Mouse (Mus musculus) forebrain, embryonic 15.5 days (tissue): ENCODE measurements around the gene Ficd. TPM values are rescaled to one million over a fixed set of nuclear protein-coding genes. Genes with fewer than 3 reads are reported as not detected.

Experiments
- ATAC-seq: fragments of 200-750 bp; cut with Nextera tagmentation; replicated peaks from 2 replicates; pipeline ENCODE4 v1.8.0; 2017; ENCODE audit warnings: mild to moderate bottlenecking, moderate TSS enrichment, moderate library complexity
- H3K27ac ChIP-seq: fragments of 300-500 bp; sonication (generic); replicated peaks from 2 replicates; pipeline ENCODE4 v1.5.1; 2015; ENCODE audit warnings: mild to moderate bottlenecking, inconsistent platforms
- H3K27me3 ChIP-seq: fragments of 300-500 bp; sonication (generic); 2 replicates; pipeline ENCODE4 v1.6.1; 2015; ENCODE audit warnings: inconsistent platforms
- H3K36me3 ChIP-seq: fragments of 300-500 bp; sonication (generic); 2 replicates; pipeline ENCODE4 v1.6.1; 2015; ENCODE audit warnings: mild to moderate bottlenecking, inconsistent platforms
- H3K4me1 ChIP-seq: fragments of 300-500 bp; sonication (generic); 2 replicates; pipeline ENCODE4 v1.6.1; 2015; ENCODE audit warnings: inconsistent platforms
- H3K4me2 ChIP-seq: fragments of 300-500 bp; sonication (generic); replicated peaks from 2 replicates; pipeline ENCODE4 v1.6.1; 2015; ENCODE audit warnings: mild to moderate bottlenecking, inconsistent platforms
- H3K4me3 ChIP-seq: fragments of 300-500 bp; sonication (generic); 2 replicates; pipeline ENCODE4 v1.5.1; 2015; ENCODE audit warnings: mild to moderate bottlenecking, inconsistent platforms
- H3K9ac ChIP-seq: fragments of 300-500 bp; sonication (generic); replicated peaks from 2 replicates; pipeline ENCODE4 v1.6.1; 2015; ENCODE audit warnings: mild to moderate bottlenecking, inconsistent platforms
- H3K9me3 ChIP-seq: fragments of 300-500 bp; sonication (generic); 2 replicates; pipeline ENCODE4 v1.6.1; 2016; ENCODE audit warnings: inconsistent platforms
- WGBS: fragments of 180-500 bp; shearing (Covaris S2); methylation state at CpG from one replicate; pipeline ENCODE4 v1.1.7; 2015; ENCODE audit warnings: mixed read lengths; 5-methylcytosine and 5-hydroxymethylcytosine counted together
- polyA plus RNA-seq: library from polyadenylated mRNA; unstranded; fragments of >200 nt; fragmentation: Nextera tagmentation; extraction: Ambion mirVana; gene quantifications from 2 replicates; pipeline ENCODE4 v1.2.1, GENCODE M21; 2015

Gene Ficd
- polyA plus RNA-seq, 1 experiment from 2014 or later: 9.0 TPM

DNA sequence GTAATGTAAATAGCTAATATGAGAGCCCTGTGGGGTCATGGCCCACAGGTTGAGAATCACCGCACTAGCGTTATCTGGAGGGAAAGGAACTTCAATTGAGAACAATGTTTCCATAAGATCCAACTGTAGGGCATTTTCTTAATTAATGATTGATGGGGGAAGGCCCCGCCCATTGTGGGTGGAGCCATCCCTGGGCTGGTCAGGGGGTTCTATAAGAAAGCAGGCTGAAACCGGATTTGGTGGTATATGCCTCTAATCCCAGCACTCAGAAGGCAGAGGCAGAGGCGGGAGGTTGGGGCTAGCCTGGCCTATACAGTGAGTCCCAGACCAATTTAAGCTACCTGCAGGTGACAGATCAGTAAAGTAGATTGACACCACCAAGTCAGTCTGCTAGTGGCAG lies 1.2 kb upstream of the Ficd start:
- Histone ChIP-seq H3K36me3 (peaks cover 15% of the 10 kb centered on the region), H3K9me3 (no peaks in the 10 kb centered on the region), H3K4me2 (no peak overlapping the region), H3K27ac (no peak overlapping the region), H3K4me3 (no peak overlapping the region), H3K9ac (no peak overlapping the region), H3K4me1 (peaks cover 25% of the 10 kb centered on the region), H3K27me3 (no peaks in the 10 kb centered on the region)
- WGBS: 64% methylated on average over 5 of the region's 5 CpGs
- no peak for ATAC-seq

DNA sequence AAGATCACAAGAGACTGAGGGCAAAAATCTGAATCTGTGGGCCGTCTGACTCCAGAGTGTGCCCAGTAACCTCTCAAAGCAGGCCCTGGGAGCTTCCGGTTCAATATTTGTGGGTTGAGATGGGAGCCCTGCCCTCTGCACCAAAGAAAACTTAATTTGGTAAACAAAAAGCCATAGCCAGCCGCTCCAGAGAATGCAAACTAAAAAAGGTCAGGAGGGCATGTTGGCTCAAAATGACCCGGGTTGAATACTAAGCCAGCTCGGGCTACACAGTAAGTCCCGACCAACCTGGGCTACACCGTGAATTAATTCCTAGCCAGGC lies 619 bp upstream of the Ficd start:
- peaks cover 25% of the 10 kb centered on the region for H3K4me1 ChIP-seq
- H3K9me3 ChIP-seq: no peaks in the 10 kb centered on the region
- peaks cover 21% of the 10 kb centered on the region for H3K36me3 ChIP-seq
- H3K27ac ChIP-seq: peak overlapping the region; percentile 99
- ATAC-seq: peak; percentile 42; the same call in 1 of the 2 replicates
- no peaks in the 10 kb centered on the region for H3K27me3 ChIP-seq
- 35% methylated on average over 7 of the region's 7 CpGs for WGBS
- peak overlapping the region; percentile 87 for H3K4me3 ChIP-seq
- peak overlapping the region; percentile 65 for H3K9ac ChIP-seq
- H3K4me2 ChIP-seq: peak overlapping the region; percentile 83

DNA sequence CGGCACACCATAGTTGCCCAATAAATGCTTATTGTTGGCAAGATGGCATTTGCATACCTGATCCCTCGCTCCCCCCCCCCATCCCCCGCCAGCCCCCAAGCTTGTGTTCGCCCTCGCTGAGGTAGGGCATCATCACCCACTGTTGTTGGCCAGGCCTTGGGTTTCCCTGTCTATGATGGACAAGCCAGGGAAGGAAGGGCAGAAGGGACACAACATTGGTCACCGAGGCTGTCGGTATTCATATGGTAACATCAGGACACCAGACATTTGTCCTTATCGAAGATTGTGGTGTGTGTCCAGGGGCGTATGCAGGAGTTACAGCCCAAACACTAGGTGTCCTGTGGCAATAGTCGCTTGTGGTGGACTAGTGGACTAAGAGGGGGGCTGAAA lies 505 bp downstream of the Ficd start:
- peak overlapping the region; percentile 99 for H3K27ac ChIP-seq
- no peak; the same call in none of the 2 replicates for ATAC-seq
- H3K36me3 ChIP-seq: peaks cover 30% of the 10 kb centered on the region
- H3K4me1 ChIP-seq: peaks cover 23% of the 10 kb centered on the region
- peak overlapping the region; percentile 65 for H3K9ac ChIP-seq
- no peaks in the 10 kb centered on the region for H3K27me3 ChIP-seq
- peak overlapping the region; percentile 87 for H3K4me3 ChIP-seq
- 7% methylated on average over 9 of the region's 10 CpGs for WGBS
- H3K9me3 ChIP-seq: no peaks in the 10 kb centered on the region
- H3K4me2 ChIP-seq: peak overlapping the region; percentile 83

DNA sequence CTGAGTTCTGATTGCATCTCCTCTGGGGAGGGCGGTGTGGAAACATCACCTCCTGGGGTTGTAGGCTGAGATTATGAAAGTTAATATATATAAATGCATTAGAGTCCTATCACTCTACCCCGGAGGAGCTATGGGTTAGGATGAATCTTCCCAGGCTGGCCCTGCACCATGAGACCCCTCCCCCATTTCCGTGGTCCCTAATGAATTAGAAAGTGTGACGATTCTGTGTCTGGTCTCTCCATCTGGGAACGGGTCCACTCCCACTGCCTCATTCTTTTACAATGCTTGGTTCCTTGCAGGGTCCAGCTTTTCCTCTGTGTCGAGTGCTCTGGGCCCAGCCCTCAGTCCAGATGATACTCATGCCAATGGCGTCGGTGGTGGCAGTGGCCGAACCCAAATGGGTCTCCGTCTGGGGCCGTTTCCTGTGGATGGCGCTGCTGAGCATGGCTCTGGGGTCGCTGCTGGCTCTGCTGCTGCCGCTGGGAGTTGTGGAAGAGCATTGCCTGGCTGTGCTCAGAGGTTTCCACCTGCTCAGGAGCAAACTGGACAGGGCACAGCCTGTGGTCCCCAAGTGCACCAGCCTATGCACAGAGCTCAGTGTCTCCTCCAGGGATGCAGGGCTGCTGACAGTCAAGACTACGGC lies 1.0 kb downstream of the Ficd start:
- H3K4me1 ChIP-seq: peaks cover 23% of the 10 kb centered on the region
- no peak for ATAC-seq
- H3K27ac ChIP-seq: peak overlapping the region; percentile 99; the same call in 1 of the 2 replicates
- WGBS: 44% methylated on average over 15 of the region's 15 CpGs
- peak overlapping the region; percentile 87 for H3K4me3 ChIP-seq
- peak overlapping the region; percentile 83 for H3K4me2 ChIP-seq
- H3K9ac ChIP-seq: peak overlapping the region; percentile 65
- no peaks in the 10 kb centered on the region for H3K27me3 ChIP-seq
- no peaks in the 10 kb centered on the region for H3K9me3 ChIP-seq
- H3K36me3 ChIP-seq: peaks cover 35% of the 10 kb centered on the region

DNA sequence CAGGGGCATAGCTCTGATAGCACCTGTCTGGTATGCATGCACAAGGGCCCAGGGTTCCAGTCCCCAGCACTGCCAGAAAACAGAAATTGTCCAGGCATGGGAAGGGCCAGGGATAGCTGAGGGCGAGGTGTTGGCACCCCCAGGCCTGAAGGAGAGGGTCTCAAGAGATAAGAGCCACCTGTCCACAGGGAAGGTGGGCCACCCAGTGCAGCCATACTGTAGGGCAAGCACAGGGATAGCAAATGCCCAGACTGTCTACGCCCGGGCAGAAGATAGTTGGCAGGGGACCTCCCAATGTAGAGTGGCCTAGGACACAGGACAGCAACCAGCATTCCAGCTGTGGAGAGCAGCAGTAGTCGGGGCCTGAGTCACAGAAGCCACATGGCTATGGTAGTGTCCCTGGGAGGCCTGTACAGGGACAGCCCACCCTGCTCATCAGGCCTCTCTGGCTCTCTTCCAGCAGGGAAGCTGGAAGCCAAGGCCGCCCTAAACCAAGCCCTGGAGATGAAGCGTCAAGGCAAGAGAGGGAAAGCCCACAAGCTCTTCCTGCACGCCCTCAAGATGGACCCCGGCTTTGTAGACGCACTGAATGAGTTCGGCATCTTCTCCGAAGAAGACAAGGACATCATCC lies 2.1 kb downstream of the Ficd start:
- no peaks in the 10 kb centered on the region for H3K27me3 ChIP-seq
- peaks cover 46% of the 10 kb centered on the region for H3K36me3 ChIP-seq

DNA sequence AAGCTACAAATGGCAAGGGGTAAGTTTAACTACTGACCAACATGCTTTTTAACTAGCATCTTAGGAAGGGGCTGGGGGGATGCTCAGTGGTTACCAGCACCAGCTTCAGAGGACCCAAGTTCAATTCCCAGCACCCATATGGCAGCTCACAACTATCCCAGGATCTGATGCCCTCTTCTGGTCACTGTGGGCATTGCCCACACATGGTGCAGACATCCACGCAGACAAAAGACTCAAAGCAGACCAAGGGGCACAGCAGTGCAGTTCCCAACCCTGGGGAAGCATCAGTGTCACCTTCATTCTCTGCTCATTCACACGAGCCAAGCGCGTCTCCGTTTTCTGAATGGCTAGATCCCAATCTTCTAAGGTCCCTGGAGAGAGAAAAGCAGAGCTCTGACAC lies 12.0 kb downstream of the Ficd start:
- Histone ChIP-seq H3K27ac (no peak overlapping the region), H3K9me3 (no peaks in the 10 kb centered on the region), H3K9ac (no peak overlapping the region), H3K4me3 (no peak overlapping the region), H3K4me1 (no peaks in the 10 kb centered on the region), H3K36me3 (peaks cover 98% of the 10 kb centered on the region), H3K4me2 (no peak overlapping the region), H3K27me3 (no peaks in the 10 kb centered on the region)
- ATAC-seq: no peak
- 99% methylated on average over 5 of the region's 5 CpGs for WGBS

More for the DNA sequence above, 2.1 kb downstream of the Ficd start:
- no peak overlapping the region for H3K9ac ChIP-seq
- H3K9me3 ChIP-seq: no peaks in the 10 kb centered on the region
- no peak overlapping the region for H3K27ac ChIP-seq
- WGBS: 91% methylated on average over 11 of the region's 11 CpGs
- H3K4me1 ChIP-seq: peaks cover 23% of the 10 kb centered on the region
- no peak overlapping the region for H3K4me3 ChIP-seq
- no peak for ATAC-seq
- H3K4me2 ChIP-seq: no peak overlapping the region

DNA sequence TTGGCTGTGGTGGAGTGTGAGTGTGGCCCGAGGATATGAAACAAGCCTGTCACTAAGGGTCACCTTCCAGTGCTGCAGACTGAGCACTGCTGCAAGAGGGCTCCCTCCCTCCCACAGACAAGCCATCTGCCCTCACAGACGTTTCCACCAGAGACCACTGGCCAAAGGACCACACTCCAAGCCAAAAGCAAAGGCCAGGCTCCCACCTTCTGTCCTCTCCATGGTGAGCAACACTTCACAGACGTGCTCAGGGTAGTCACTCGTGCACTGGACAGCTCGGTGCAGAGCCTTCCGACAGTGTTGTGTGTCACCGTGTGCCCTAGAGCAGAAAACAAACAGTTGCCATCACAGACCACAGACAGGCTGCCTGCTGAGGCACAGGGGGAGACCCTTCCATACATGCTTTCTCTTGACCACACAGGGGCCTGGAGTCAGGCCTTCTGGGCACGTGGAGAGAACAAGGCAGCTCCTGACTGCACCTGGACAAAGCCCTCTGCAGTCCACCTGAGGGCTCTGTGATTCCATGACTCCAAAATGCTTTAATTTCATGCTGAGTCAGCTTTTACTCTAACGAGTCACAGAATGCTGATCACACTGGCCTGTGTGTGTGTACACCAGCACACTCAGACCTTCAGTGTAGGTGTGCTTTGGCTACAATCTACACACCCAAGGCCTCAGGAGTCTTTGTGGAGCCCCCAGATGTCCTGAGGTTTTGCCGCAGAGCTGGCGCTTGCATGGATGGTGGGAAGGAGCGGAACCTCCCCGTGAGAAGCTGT lies 13.1 kb downstream of the Ficd start:
- 93% methylated on average over 13 of the region's 13 CpGs for WGBS
- H3K27me3 ChIP-seq: no peaks in the 10 kb centered on the region

DNA sequence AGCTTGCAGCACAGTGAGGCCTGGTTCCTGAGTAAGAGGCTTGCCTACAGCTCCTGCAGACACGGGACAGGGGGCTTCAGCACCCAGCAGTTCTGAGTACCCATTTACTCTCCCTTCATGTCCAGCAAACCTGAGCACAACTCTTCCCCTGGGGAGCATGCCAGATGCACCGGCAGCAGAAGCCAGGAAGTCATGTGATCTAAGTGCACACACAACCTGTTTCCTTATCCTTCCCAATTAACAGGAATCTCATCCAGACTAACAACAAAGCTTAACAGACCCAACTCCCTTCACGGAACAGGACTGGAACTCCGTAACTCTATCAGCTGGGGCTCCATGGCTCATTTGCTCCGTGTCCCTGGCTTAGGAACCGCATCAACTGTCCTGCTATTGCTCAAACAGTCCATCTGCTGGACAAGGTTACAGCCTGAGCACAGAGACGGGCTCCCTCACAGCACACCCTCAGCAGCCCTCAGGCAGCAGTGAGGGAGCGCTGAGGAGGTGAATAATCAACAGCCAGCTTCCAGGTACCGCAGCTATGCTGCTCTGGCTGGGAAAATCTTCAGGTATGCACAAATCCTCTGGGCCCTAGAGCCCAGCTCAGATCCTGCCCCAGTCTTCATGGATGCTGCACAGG lies 16.0 kb downstream of the Ficd start:
- Histone ChIP-seq H3K4me2 (no peak overlapping the region), H3K9me3 (no peaks in the 10 kb centered on the region), H3K9ac (no peak overlapping the region), H3K27me3 (no peaks in the 10 kb centered on the region), H3K36me3 (peaks cover 96% of the 10 kb centered on the region), H3K27ac (no peak overlapping the region), H3K4me1 (no peaks in the 10 kb centered on the region), H3K4me3 (no peak overlapping the region)
- 90% methylated on average over 9 of the region's 9 CpGs for WGBS
- no peak for ATAC-seq

More for the DNA sequence above, 13.1 kb downstream of the Ficd start:
- Histone ChIP-seq H3K4me2 (no peak overlapping the region), H3K36me3 (peaks cover 98% of the 10 kb centered on the region), H3K9ac (no peak overlapping the region), H3K27ac (no peak overlapping the region), H3K4me1 (no peaks in the 10 kb centered on the region), H3K4me3 (no peak overlapping the region), H3K9me3 (no peaks in the 10 kb centered on the region)
- ATAC-seq: no peak

DNA sequence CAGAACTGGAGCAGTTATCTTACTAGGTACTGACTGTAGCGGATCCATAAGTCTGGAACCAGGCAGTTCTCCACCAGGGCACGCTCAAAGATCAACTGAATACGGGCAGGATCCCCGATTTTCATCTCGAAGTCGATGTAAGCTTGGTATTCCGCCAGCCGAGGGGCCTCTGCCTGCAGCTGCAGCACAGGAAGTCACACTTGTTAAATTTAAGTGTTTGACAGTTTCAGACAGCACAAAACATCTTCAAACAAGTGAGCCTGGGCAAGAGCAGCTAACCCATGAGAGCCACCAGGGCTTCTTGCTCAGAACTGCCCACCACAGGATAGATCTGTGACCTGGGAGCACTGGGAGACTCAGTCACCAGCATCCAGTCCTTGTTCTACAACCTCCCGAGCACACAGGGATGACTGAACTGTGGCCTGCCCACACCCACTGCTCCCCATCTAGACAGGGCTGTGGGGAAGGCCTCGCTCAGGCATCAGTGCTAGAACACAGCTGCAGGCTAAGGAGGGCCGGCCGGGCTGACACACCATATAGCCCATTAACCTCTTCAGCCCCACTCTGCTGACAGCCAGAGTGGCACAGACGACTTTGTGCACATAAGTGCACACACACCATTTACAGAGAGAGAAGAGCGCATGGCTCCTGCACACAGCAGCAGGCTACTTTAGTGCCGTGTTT lies 19.9 kb downstream of the Ficd start:
- H3K27ac ChIP-seq: no peak overlapping the region
- no peak overlapping the region for H3K9ac ChIP-seq
- no peaks in the 10 kb centered on the region for H3K9me3 ChIP-seq
- no peak overlapping the region for H3K4me3 ChIP-seq
- ATAC-seq: no peak
- no peak overlapping the region for H3K4me2 ChIP-seq
- H3K27me3 ChIP-seq: no peaks in the 10 kb centered on the region
- 92% methylated on average over 15 of the region's 15 CpGs for WGBS
- no peaks in the 10 kb centered on the region for H3K4me1 ChIP-seq
- H3K36me3 ChIP-seq: peaks cover 93% of the 10 kb centered on the region

DNA sequence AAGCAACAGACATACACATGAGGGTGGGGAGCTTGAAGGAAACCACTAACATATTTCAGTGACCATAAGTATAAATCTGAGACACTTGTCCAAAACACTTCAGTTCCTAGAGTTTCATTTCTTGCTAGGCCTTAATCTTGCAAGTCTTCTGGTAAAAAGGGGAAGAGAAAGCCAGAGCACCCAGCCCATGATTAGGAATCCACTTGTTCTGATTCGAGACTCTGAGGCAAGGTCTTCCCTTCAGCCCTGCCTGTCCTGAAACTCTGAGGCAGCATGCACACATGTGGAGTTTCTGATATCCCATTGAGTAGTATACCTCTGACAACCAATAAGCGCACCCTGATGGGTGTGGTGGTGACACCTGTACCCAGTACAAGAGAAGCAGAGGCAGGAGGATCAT lies 26.0 kb downstream of the Ficd start:
- WGBS: 95% methylated on average over 2 of the region's 2 CpGs

DNA sequence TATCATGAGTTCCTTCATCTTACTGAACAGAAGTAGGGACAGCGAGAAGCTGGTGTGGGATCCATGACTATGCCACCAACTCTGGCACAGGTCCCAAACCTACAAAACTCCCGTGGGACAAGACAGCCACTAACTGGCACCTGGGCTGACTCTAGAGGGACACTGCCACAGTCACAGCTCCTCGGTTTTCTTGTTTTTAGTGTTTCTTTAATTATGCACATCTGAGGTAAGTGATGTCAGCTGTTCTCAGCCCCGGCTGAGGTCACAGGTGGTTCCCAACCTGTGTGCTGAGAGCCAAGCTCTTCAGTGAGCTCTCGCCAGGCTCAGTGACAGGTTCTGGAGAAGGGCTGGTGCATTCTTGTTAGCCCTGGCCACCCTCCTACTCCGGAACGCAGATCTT lies 28.8 kb downstream of the Ficd start:
- H3K4me2 ChIP-seq: no peak overlapping the region
- peaks cover 8% of the 10 kb centered on the region for H3K4me1 ChIP-seq
- 94% methylated on average over 7 of the region's 7 CpGs for WGBS
- H3K9ac ChIP-seq: no peak overlapping the region
- ATAC-seq: no peak
- H3K27me3 ChIP-seq: no peaks in the 10 kb centered on the region
- H3K27ac ChIP-seq: no peak overlapping the region
- H3K36me3 ChIP-seq: peaks cover 43% of the 10 kb centered on the region
- no peaks in the 10 kb centered on the region for H3K9me3 ChIP-seq
- H3K4me3 ChIP-seq: no peak overlapping the region

More for the DNA sequence above, 26.0 kb downstream of the Ficd start:
- Histone ChIP-seq H3K9ac (no peak overlapping the region), H3K27ac (no peak overlapping the region), H3K4me2 (no peak overlapping the region), H3K36me3 (peaks cover 66% of the 10 kb centered on the region), H3K4me1 (no peaks in the 10 kb centered on the region), H3K4me3 (no peak overlapping the region), H3K9me3 (no peaks in the 10 kb centered on the region), H3K27me3 (no peaks in the 10 kb centered on the region)
- ATAC-seq: no peak
